Mouse (Mus musculus): ENCODE measurements around the gene 2010300C02Rik. TPM values are rescaled to one million over a fixed set of nuclear protein-coding genes. Genes with fewer than 3 reads are reported as not detected.

Gene 2010300C02Rik
- total RNA-seq, 2 experiments from 2014 or later: 4.6 to 6.1 TPM

DNA sequence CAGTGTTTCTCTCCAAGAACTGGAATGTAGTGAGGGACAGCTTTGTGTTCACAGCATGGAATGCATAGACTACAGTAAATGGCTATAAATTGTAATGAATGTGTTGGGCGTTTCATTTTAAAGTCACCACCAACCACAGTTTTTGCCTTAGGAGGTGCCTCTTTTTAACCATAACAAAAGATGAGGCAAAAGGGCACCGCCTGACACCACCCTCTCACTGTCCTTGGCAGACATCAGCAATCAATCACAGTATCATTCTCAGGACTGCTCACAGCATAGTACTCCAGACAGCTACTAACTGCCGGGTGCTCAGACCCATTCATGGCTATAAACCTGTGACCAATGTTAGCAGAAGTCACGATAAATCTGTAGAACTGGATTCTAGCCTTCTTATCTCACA is 48.6 kb downstream of the 2010300C02Rik start:
- no peak for DNase-seq (ENCODE audit: low spot score in 2 of 2)

DNA sequence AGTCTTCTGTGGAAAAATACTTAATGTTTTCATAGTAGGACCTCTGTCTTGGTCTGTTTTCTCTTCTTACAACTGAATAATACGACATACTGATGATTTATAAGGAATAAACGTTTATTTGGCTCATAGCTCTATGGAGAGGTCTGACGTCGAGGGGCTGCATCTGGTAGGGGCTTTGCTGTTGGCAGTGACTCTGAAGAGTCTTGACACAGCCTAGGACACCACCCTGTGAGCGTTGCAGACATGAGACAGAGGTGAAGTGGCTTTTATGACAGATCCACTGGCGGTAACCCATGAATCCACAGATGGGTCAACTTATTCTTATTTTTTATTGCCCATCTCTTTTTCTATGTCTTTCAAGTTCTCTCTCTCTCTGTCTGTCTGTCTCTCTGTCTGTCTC is 52.5 kb downstream of the 2010300C02Rik start:
- DNase-seq (ENCODE audit: low spot score in 2 of 2): no peak

DNA sequence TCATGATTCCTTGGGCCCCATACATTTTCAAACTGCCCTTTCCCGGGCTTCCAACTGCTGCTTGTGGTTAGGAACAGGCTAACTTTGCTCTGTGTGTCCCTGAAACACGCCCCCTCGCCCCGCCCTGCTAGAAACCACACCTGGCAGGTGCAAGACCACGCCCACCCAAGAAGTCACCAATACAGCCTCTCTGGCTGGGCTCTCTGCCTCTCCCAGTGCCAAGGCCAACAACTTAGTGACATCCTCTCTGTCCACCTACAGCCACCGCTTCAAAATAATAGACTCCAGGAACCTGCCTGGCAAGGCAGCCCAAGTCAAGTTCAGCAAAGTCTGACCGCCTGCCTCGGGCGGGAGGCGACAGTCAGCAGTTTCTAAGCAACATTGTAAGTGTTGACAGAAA is 53.3 kb downstream of the 2010300C02Rik start:
- DNase-seq (ENCODE audit: low spot score in 2 of 2): no peak

DNA sequence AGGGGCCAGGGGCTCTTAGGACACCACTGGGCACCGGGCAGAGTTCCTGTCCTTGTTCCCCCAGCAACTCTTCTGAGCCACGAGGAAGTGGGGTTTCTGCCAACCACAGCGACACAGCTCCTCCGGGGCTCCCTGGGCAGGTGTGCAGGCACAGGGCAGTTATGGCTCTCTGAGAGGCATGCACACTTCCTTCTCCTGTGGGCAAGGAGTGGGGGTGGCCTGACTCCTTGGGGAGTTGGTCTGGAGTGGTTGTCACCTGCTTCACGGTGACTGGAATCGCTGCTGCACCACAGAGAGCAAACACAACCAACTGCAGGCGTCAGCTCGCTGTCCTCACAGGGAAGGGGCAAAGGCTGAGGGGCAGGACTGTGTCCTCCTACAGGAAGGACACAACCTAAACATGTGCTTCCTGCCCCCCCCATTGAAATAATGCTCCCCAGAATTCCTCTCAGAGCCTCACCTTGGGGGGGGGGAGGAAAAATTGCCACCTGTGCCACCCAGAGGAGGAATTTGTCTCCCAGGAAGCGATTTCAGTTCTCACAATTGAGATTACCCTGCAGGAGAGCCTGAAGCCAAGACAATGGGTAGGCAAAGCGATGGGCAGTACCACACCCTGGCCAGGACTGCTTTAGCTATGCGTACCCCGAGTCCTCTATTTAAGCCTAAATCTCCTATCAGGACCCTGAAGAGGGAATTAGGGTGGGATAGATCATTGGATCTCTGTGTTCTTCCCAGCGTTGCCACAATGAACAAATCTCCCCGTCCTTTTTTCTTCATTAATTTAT is 54.2 kb downstream of the 2010300C02Rik start:
- no peak for DNase-seq (ENCODE audit: low spot score in 2 of 2)

DNA sequence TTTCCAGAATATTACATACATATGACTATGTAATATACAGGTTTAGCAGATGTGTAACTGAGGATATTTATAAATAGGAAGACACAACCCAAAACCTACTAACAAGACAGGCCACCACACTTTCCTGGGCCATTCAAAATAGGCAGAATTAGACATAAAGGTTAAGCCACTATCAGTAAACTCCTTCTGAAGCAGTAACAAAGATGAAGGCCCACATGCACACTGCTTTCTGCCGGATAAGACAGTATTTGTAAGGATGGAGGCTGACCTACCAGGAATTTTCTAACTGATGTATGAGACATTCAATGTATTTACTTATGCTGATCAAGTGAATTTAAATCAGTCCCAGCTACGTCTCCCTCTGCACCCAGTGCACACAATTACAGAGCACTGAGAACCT is 55.4 kb downstream of the 2010300C02Rik start:
- no peak for DNase-seq (ENCODE audit: low spot score in 2 of 2)

DNA sequence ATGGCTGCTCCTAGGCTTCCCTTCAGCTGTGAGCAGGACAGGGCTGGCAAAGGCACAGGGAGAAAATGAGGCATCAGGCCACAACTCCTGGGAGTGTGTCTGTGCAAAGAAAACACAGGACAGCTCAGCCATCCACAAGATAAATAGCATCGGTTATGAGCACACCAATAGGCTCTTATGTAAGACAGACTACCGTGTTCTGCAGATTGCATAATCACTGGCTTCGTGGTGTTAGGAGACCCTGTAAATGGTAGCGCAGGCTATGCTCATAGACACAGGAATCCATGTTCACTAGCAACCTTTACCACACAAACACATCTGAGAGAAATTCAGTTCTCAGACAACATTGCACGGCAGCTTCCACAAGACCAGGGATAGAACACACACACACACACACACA is 56.3 kb downstream of the 2010300C02Rik start:
- no peak for DNase-seq (ENCODE audit: low spot score in 2 of 2)

DNA sequence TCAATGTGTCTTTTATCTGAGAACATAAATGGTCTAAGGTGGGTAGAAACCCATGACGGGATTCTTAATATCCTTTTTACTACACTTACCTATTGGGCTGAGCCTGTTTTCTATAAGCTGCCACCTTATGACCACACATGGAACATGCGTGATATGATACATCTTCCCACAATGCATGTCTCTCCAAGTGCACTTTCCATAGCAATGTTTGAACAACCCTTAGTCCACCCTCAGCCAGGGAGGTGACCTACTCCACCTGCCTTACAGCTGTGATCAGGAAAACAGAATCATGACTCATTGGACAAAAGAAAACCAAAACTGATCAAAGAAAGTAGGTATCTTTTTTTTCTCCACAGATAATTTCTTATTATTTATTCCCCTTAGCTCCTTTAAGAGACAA is 63.9 kb downstream of the 2010300C02Rik start:
- DNase-seq (ENCODE audit: low spot score in 2 of 2): no peak

DNA sequence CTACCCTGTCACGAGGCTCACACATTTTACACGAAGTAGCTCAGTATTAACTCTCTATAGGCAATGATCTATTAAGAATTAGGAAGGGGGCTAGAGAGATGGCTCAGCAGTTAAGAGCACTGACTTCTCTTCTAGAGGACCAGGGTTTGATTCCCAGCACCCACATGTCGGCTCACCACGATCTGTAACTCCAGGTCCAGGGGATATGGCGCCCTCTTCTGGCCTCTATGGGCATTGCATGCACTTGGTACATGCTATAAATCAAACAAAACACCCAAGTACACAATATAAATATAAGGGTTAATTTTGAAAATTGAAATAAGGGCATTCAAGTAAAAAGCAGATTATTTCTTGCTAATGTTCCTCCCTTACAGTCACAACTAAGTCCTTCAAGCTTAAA is 65.9 kb downstream of the 2010300C02Rik start:
- no peak for DNase-seq (ENCODE audit: low spot score in 2 of 2)

DNA sequence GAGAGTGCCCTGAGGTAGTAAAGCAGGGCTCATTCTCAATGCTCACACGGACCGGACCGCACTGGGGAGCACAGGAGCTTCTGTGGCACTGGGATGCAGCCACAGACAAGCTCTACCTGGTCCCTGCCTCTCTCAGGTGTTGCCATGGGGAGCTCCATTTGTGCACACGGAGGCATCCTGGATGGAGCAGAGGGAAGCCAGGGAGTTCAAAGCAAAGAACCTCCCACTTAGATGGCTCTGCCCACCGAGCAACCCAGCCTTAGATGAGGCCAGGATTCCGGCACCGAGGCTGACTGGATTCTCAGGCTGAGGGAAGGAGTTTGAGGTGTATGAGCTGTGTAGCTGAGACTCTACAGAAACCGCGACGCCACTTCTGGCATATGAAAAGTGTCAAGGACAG is 72.8 kb downstream of the 2010300C02Rik start:
- no peak for DNase-seq (ENCODE audit: low spot score in 2 of 2)

DNA sequence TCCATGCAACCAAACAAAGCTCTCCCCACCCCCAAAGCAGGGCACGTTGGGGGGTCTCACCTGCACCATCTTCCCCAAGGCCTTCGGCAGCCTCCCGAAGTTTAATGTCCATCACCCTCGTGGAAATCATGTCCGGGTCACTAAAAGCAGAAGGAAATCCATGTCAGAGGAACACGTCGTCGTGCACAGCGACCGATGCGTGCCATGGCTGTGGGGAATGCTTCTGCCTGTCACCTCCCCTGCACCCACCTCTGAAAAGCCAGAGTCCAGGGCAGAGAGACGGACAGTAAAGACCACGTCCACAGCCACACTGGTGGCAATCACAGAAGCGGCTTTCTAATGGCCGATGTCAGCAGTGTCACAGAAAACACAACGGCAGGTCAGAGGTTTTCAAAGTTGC is 75.4 kb downstream of the 2010300C02Rik start:
- DNase-seq (ENCODE audit: low spot score in 2 of 2): no peak

DNA sequence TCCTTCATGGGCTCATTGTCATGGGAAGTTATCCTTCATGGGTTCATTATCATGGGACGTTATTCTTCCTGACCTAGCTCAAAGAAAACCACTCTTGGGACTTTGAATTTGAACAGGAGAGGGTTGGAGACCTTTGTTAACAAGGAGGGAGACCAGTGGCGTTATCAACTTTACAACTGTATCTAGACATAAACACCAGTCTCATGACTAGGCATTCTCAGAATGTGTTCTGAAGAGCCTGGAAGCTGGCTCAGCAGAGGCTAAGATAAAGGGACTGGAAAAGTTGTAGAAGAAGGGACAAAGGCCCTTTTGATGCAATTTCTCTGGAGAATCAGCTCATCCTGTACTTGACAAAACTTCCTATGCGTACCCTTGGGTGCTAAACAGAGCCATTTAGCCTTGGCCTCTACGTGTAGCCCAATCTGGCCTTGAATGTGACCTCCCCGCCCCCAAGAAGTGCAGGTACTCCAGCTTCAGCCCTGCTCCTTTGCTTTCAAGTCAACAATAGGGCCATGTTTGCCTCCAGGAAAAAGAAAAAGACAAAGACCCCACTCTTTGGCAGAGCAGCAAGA is 76.0 kb downstream of the 2010300C02Rik start:
- no peak for DNase-seq (ENCODE audit: low spot score in 2 of 2)

DNA sequence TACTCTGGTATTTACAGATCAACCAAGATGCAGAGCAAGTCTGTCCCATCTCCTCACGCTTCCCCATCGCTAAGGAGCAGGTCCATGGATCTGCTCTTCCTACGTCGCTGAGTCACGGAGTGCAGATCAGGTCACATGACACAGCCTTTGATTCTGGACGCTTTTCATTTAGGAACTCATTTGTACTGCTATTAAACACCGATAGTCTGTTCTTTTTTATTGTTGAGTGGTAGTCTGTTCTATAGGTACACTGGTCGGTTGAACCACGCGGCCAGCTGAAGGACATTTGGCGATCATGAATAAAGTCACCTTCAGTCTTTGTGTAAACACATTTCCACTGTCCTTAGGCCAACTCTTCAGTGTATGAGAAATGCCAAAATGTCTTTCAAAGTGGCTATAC is 78.5 kb downstream of the 2010300C02Rik start:
- no peak for DNase-seq (ENCODE audit: low spot score in 2 of 2)

DNA sequence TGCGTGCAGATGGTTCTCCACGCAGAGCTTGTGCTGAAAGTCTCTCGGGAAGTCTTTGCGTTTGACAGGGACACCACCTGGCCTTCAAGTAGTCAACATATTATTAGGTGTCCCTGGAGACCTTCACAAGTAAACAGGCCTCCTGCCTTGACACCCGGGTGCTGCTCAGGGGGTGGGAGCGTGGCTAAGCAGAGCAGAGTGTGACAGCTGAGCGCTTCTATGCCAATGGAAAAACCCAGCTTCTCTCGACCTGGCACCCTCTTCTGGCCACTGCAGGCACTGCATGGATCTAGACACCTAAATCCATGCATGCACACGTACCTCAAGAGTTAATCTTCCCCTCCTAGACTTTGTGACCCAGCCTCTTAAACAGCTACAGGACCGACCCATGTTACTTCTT is 80.8 kb downstream of the 2010300C02Rik start:
- DNase-seq (ENCODE audit: low spot score in 2 of 2): peak; percentile 29 to 61

DNA sequence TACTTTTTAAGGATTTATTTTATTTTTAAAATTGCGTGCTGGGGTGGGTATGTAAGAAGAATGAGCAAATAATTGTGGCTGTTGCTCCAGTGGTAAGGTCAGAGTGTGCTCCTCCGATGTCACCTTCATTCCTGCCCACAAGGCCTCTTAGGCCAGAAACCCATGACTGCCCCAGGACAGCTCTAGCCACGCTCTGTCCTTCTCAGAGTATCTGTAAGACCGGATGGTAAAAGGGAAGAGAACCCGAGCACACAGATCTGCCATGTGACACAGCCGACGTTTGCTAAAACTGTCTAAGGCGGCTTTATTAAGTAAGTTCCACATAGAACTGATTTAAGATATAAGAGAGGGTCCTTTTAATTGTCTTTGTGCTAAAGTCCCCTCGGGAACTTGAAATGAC is 81.3 kb downstream of the 2010300C02Rik start:
- DNase-seq (ENCODE audit: low spot score in 2 of 2): no peak

DNA sequence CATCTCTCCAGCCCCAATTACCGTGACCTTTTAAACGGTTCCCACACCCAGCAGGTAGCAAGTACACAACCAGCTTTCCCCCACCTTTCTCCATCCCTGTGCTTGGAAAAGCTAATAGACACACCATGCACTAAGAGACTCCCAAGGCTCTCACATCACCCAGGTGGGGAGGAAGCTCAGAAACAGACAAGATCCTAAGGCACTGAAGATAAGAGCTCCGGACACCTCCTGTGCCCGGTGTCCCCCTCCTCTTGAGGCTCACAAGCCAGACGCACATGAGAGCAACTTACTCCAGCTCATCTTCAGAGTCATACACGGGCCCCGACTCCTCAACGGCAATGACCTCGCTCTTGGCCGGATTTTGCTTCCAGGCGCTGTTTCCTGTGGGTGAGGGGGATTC is 82.3 kb downstream of the 2010300C02Rik start:
- no peak for DNase-seq (ENCODE audit: low spot score in 2 of 2)

DNA sequence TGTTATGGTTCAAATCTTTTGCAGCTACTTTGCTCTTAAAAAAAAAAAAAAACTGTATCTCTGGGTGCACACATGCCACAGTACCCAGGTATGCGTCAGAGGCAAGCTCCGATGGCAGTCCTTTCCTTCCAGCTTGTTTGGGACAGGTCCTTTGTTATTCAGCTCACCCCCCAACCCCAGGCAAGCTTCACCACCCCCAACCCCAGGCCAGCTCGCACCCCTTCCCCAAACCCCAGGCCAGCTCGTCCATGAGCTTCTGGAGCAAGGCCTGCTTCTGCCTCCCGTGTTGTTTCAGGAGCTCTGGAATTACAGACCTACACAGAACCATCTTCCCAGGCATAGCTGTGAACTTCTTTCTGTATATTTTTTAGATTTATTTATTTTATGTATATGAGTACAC is 83.1 kb downstream of the 2010300C02Rik start:
- DNase-seq (ENCODE audit: low spot score in 2 of 2): no peak

DNA sequence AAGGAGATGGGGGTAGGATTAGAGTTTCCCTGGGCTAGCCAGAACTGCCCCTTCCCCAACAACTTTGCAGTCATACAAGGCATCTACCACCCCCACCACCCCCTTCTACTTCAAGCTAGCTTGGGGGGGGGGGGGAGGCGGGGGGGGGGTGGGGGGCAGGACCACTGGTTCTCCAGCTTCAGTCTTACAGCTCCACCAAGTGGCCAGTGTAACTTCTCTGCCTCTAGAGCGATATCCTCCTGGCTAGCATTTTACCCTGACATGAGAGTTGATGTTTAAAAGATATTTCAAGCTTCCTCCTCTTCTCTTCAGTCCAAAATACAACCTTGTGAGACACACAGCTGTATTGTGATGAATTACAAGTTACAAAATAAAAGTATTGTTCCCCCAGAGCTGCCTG is 83.7 kb downstream of the 2010300C02Rik start:
- no peak for DNase-seq (ENCODE audit: low spot score in 2 of 2)

DNA sequence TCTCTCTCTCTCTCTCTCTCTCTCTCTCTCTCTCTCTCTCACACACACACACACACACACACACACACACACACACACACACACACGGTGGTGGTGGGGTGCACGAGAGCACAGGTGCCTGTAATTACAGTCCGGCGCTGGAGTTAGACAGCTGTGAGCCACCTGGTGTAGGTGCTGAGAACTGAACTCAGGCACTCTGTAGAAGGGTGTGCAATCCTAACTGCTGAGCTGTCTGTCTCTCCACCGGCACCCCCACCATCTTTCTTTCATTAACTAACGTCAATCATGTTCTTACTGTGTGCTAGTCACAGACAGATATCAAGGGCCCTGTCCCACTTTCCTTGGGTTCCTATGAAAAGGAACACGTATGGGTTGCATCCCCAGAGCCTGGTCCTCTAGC is 84.2 kb downstream of the 2010300C02Rik start:
- no peak for DNase-seq (ENCODE audit: low spot score in 2 of 2)

DNA sequence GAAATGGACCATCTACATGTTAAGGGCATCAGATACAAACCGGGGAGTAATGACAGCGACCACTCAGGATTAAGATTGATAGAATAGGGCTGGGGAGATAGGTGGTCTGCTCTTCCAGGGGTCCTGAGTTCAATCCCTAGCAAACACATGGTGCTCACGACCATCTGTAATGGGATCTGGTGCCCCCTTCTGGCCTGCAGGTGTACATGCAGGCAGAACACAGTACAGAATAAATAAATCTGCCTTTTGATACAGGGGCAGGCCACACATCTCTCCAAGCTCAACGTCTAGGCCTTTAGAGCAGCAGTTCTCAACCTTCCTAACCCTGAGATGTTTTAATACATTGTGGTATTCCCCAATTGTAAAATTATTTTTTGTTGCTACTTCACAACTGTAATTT is 85.2 kb downstream of the 2010300C02Rik start:
- no peak for DNase-seq (ENCODE audit: low spot score in 2 of 2)

DNA sequence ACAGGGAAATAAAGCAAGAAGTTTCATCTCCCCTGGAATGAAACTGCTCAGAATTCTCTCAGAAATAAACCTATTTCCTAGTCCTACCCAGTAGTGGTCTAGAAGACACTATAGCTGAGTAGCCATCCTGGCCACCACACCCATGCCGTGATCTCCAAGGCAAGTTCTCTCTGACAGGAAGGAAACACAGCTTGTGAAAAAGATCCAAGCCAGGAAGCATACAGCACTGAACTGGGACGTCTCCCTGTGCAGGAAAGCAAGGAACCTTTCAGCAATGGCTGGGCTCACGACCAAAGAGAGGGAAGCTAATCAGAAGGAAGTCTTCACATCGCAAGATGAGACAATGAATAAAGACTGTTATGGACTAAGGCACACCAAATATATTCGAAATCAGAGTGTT is 86.4 kb downstream of the 2010300C02Rik start:
- no peak for DNase-seq (ENCODE audit: low spot score in 2 of 2)

DNA sequence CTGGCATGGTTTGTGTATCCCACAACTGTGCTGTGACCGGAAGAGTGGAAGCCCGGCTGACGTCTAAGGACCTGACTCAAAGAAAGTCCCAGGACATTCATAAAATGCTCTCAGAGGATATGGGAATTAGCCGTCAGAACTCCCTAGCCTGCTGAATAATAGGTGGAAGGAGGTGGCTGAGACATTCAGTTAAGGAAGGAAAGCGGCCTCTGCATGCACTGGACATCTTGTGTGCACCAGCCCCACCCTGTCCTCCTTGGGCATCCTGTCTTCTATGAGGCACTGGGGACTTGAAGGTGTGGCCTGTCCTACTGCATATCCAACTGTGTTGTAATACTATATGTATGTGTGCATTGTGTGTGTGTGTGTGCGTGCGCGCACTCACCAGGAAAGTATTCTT is 87.5 kb downstream of the 2010300C02Rik start:
- DNase-seq (ENCODE audit: low spot score in 2 of 2): no peak

DNA sequence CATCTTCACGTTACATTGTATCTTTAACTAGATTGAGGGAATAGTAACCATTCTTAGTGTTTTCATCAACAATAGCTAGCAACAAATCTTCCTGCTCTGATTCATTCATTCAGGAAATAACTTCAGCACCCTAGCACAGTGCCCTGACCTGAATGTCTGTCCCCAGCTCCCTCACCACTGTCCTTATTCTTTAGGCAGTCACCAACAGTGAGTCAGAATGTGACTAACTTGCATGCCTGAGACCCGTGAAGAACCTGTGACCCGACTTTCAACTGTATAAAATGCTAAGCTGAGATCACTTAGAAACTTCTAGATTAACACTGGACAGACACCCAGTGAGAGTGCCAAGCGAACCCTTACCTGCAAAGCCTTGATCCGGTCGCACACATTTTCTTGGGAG is 88.4 kb downstream of the 2010300C02Rik start:
- DNase-seq (ENCODE audit: low spot score in 2 of 2): no peak
